Mouse (Mus musculus) testis, postnatal 14 days (tissue): Measurements from ENCODE around the gene Tspan5.

Source experiments
- DNase-seq: peaks from one replicate; pipeline ENCODE4 v3.0.0; 2021; ENCODE audit warnings: low spot score

Gene Tspan5

DNA sequence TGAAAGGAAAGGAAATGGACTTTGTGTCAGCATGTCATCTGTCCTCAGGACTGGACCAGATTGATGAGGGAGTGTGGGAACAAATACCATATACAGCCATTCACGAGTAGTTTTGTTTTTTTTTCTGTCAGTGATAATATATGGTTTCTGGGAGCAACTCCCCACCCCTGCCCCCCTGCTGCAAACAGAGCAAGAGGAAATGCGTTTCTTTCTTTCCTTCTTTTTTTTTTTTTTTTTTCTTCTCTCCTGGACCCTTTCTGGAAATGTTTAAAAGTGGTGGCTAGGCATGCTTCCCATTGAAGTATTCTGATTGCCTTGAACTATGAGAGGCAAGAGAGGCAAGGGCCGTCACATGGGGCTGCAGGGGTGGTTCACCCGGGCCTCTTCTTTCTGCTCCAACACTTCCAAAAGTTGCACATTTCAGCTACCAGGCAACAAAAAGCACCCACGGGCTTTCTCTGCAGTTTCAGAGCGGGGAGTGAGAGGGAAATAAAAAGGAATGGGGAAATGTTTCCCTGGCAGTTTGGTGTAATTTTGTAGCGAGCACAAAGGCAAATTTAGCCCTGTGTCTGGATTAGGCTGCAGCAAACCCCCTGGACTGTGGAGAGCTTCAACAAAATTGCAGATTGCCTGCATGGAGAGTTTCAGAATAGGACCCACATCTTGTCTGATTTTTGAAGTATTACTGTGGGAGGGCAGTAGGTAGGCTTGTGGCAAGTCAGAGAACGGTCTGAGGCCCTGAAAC is 2.2 kb downstream of the Tspan5 start:
- DNase-seq: peak; percentile 31

DNA sequence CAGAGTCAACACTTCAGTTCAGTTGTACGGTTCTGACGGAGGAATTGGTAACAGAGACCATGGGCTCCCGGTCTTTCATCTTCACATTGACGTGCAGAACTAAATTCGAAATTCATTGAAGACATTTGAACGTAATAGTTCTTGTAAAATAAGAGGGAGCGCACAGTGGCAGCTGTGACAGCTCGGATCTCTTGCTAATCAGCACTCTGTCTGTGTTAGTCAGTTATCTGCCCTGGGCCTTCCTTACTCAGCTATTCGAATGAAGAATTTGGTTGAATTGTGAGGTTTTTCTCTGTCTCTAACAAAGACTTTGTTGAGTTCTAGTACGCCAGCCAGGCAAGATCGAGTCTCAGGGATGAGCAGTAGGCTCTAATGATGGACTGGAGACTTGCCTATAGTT is 3.1 kb downstream of the Tspan5 start:
- no peak for DNase-seq

DNA sequence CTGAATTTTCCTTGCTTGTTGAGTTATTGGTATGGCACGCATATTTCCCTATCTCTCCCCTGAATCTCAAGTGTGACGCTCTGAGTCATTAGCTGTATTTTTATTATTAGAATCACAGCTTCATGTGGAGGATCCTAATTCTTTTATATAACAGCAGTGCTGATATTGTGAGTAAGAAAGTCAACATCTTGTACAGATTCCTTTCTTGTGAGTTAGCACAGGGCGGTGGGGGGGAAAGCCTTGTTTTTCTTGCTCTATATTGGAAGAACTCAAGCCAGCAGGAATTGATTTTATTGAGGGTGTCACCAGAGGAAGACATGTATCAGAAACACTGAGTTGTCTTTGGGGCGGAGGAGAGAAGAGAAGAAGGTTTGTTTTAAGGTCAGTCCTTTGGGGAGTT is 3.6 kb downstream of the Tspan5 start:
- no peak for DNase-seq

DNA sequence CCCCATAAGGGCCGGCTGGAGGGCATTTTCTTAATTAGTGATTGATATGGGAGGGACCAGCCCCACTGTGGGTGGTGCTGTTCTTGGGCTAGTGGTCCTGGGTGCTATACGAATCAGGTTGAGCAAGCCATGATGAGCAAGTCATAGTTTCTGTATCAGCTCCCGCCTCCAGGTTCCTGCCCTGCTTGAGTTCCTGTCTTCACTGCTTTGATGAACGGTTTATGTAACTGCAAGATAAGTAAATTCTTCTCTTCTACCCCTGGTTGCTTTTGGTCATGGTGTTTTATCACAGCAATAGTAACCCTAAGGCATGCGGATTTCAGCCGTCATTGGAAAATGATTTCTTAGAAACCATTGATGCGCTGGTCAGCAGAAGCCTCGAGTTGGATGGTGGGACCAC is 4.6 kb downstream of the Tspan5 start:
- no peak for DNase-seq

DNA sequence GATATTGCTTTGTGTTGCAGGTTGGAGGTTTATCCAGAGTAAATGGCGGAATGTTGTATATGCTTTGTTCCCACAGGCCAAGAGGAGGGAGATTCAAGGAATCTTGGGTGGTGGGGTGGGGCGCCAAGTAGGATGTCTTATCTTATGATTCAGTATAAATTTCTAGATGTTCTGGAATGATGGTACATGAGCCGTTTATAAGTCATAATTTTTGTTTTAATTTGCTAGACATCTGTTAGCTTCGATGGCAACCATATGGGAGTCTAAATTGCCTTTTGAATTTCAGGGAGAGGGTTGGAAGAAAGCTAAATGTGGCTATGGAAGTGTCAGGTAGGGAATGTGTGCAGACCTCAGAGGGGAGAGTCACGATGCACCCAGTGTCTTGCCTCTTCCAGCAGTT is 5.0 kb downstream of the Tspan5 start:
- DNase-seq: no peak

DNA sequence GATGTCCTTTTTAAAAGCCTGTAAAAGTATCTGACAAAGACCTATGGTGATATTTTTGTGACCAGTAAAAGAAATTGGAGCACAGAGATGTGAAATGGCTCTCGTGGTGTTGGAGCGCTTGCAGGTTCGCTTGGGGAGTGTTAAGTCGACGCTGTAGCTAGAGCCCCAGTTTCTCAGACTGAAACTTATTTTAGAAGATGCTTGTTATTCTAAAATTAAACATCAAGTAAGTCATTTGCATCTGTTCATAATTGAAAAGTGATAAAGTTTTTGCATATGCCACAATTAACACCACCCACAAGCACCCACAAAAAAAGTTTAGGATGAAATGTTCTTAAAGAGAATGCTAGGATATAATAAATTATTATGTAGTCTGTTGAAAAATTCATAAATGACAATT is 6.0 kb downstream of the Tspan5 start:
- no peak for DNase-seq

DNA sequence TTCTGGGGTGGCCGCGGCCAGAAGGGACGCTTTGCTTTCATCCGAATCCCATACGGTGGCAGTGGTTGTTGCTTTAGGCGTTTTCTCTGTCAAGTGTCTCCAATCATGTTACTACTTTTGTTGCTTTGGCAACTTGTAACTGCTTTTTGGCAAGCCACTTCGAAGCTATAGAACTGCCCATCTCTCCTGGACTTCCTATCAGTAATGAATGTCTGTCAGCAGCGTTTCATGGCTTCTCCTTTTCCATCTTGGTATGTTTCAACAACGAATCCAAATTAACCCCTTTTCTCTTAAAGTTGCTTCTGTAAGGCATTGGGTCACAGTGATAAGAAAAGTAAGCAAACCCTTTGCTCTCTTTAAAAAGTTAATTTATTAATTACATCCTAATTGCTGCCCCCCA is 7.7 kb downstream of the Tspan5 start:
- DNase-seq: no peak

- DNase-seq: no peak
Observed at GRCm38 (mm10) chr3:138751328-138751727, 9.3 kb downstream of the Tspan5 start.

DNA sequence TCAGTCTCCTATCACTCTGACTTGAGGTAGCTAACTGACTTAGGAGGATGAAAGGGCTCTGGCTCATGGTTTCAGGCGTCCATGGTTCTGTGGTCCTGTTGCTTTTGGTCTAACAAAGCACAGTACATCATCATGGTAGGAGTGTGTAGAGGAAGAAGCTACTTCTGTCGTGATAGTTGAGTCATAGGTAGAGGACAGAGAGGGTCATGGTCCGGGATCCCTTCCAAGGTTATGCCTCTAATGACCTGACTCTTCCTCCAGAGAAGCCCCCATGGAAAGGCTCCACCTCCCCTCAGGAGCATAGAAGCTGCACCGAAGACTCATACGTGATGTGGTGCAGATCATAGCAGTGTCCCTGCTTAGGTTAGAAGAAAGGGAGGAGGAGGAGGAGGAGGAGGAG is 10.1 kb downstream of the Tspan5 start:
- no peak for DNase-seq

DNA sequence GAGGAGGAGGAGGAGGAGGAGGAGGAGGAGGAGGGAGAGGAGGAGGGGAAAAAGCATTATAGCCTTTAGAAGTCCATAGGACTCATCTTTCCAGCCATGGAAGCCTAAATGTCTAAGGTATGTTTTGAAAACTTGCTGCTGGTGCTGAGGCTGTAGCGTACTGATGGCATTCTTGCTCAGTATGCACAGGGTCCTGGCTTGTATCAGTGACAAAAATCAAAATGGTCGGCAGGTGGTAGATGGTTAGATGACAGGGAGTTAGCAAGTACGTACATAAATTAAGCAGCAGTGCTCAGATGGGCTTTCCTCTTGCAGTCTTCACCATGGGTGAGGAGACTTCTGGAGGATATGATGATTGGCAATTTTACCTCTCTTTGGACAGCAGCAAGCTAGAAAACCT is 10.8 kb downstream of the Tspan5 start:
- DNase-seq: no peak

DNA sequence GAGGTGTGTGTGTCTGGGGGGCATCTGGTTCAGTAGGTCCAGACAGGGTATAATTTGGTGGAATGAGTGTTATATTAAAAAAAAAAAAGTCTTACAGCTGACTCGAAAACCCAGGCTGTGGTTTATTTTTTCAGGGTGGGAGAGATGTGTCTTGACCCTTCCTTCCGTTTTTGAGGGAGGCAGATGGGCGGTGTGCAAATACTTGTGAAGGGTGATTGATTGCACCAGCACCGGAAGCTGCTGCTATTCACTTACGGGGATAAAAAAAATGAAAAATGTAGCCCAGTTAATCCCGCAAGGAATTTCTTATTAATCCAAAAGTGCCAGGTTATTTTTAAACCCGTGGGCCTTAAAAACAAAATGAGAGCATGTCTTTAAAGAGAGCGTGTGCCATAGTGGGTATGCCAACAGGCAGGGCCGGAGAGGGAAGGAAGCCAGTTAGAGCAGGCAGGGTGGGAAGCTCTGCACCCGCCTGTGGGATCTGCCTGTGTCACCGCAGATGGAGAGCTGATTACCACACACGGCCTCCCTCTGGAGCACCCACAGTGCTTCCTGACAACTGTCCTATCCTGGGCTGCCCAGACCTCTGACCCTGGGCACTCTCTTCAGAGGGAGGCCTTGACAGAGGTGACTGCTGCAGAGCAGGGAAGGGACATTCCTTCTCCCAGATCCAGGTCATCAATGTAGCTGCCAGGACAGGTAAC is 11.3 kb downstream of the Tspan5 start:
- no peak for DNase-seq

GRCm38 (mm10) chr3:138754328-138754727 is 12.3 kb downstream of the Tspan5 start:
- no peak for DNase-seq

DNA sequence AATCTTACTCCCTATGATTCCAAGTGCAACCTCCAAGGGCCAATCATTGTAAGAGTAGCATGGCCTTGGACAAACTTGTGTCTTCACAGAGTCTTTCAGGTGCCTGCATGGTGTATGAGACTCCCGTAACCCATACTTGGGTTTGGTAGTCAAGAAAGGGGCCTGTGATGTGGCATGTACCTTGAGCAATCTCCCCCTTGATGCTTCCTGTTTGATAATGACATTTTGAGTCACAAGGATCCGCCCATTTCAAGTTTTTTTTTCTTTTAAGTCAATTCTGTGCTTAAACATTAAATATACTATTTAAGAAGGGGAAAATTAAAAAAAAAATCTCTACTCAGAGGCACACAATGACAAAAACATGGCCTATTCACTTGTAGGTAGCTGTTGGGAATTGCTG is 15.3 kb downstream of the Tspan5 start:
- DNase-seq: no peak

GRCm38 (mm10) chr3:138759968-138760684 is 18.1 kb downstream of the Tspan5 start:
- no peak for DNase-seq

GRCm38 (mm10) chr3:138760685-138761119 is 18.7 kb downstream of the Tspan5 start:
- DNase-seq: no peak

- DNase-seq: no peak
Observed at GRCm38 (mm10) chr3:138761531-138761930, 19.5 kb downstream of the Tspan5 start.

DNA sequence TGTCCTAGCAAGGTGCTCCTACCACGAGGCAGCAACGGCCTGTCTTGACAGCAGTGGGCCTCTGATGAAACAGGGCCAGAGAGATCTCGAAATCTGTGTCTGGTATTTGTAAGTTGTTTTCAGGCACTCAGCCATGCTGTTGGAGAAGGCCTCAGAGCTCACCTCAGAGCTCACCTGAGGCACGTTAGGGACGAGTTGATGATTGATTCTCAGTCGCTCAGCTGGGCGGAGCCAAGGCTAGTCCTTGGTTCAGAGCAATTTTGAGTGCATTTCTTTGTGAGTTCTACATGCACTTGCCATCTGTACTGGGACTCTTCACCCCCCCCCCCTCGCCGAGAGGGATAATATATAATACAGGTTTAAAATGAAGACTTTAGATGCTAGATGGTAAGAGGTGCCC is 21.9 kb downstream of the Tspan5 start:
- DNase-seq: no peak

DNA sequence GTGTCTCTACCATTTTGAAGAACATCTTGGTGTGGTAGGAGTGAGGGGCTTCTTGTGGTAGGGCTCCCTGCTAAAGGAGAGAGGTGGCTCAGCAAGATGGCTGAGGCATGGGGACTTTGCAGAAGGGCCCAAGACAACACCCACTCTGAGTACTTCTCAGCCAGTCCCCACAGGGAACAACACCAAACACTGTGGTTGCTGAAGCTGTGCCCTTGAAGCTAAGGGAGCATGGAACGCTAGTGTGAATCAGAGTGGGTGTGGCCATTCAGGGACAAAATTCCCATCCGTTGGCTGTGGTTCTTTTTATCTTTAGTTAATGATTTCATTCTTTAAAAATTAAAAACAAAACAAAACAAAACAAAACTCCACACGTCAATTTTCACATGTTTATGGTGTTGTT is 22.8 kb downstream of the Tspan5 start:
- DNase-seq: no peak

GRCm38 (mm10) chr3:138767034-138767433 is 25.0 kb downstream of the Tspan5 start:
- no peak for DNase-seq

DNA sequence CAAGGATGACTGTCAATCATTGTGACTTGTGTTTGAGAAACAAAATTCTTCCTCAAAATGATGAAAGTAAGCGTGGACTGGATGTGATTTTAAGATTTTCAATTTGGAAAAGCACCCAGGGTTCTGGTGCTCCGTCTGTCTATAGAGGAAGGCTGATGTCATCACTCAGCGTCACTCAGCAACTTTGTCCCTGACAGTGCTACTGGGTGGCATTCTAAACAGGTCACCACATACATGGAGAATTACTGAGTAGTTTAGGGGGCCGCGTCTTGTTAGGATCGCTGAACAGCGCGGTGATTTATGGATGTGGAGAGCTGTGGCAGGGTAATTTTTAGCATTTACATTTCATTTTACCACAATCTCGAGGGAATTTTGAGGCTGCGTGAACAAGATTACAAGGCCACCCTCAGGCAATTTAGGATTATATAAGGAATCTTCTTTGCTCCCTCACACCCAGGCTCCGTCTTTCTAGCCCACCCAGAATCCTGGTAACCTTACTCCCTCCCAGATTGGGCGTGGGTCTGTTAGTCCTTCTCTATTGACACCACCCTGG is 26.6 kb downstream of the Tspan5 start:
- no peak for DNase-seq

- DNase-seq: peak; percentile 46
Observed at GRCm38 (mm10) chr3:138770650-138771331, 28.8 kb downstream of the Tspan5 start.
